Mouse (Mus musculus): Measurements from ENCODE around the gene Ube2k.

DNA sequence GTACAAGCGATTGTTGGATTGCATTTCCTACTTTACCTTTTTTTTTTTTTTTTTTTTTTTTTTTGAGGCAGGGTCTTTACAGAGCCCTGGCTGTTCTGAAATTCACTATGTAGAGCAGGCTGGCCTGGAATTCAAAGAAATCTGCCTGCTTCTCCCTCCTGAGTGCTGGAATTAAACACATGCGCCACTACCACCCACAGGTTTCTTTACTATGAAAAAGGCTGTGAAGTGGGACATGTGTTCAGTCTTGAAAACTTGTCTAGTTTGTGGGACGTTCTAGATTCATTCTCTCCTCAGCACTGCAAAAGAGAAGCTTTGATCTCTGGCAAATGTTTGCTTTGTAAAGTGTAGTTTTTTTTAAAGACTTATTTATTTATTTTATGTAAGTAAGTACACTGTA is 4.9 kb downstream of the Ube2k start:
- TF ChIP-seq CTCF (IDR thresholded peaks at IDR 0.05; ENCODE audit: extremely low read depth, insufficient read depth, low read length) (no peak), POLR2A (IDR thresholded peaks at IDR 0.05; ENCODE audit: extremely low read depth, insufficient read depth, low read length) (no peak)
